Mouse (Mus musculus) kidney, embryonic 15.5 days (tissue): ENCODE measurements around the gene Ctf2. TPM values are rescaled to one million over a fixed set of nuclear protein-coding genes. Genes with fewer than 3 reads are reported as not detected.

Experiments
- ATAC-seq: fragments of 200-750 bp; cut with Nextera tagmentation; replicated peaks from 2 replicates; pipeline ENCODE4 v1.8.0; 2017; ENCODE audit warnings: moderate TSS enrichment; ENCODE audit not compliant: low FRiP score
- H3K27ac ChIP-seq: fragments of 300-500 bp; sonication (generic); 2 replicates; pipeline ENCODE4 v1.5.1; 2015; ENCODE audit warnings: mild to moderate bottlenecking, inconsistent platforms
- H3K27me3 ChIP-seq: fragments of 300-500 bp; sonication (generic); 2 replicates; pipeline ENCODE4 v1.6.1; 2015; ENCODE audit warnings: inconsistent platforms
- H3K36me3 ChIP-seq: fragments of 300-500 bp; sonication (generic); 2 replicates; pipeline ENCODE4 v1.6.1; 2015; ENCODE audit warnings: inconsistent platforms
- H3K4me1 ChIP-seq: fragments of 300-500 bp; sonication (generic); 2 replicates; pipeline ENCODE4 v1.6.1; 2015; ENCODE audit warnings: inconsistent platforms
- H3K4me2 ChIP-seq: fragments of 300-500 bp; sonication (generic); 2 replicates; pipeline ENCODE4 v1.6.1; 2015; ENCODE audit warnings: moderate library complexity, mild to moderate bottlenecking, inconsistent platforms
- H3K4me3 ChIP-seq: fragments of 300-500 bp; sonication (generic); replicated peaks from 2 replicates; pipeline ENCODE4 v1.5.1; 2015; ENCODE audit warnings: mild to moderate bottlenecking, inconsistent platforms
- H3K9ac ChIP-seq: fragments of 300-500 bp; sonication (generic); 2 replicates; pipeline ENCODE4 v1.6.1; 2015; ENCODE audit warnings: mild to moderate bottlenecking, inconsistent platforms
- H3K9me3 ChIP-seq: fragments of 300-500 bp; sonication (generic); replicated peaks from 2 replicates; pipeline ENCODE4 v1.6.1; 2016; ENCODE audit warnings: inconsistent platforms
- WGBS: fragments of 180-500 bp; shearing (Covaris S2); methylation state at CpG from one replicate; pipeline ENCODE4 v1.1.7; 2015; ENCODE audit warnings: mixed read lengths; 5-methylcytosine and 5-hydroxymethylcytosine counted together
- microRNA counts: library from miRNA; unstranded; fragments of <30 nt; microRNA quantifications from one replicate; lab custom pipeline; 2016
- microRNA-seq: library from miRNA; unstranded; fragments of <30 nt; microRNA quantifications from one replicate; pipeline ENCODE4, GENCODE M21; 2016
- polyA plus RNA-seq: library from polyadenylated mRNA; unstranded; fragments of >200 nt; fragmentation: Nextera tagmentation; extraction: Ambion mirVana; gene quantifications from 2 replicates; pipeline ENCODE4 v1.2.1, GENCODE M21; 2015

Ctf2 gene
- polyA plus RNA-seq, 1 experiment from 2014 or later, result 0.31 TPM

GRCm38 (mm10) chr7:127672776-127673175 lies 59.2 kb downstream of the Ctf2 start:
- Histone ChIP-seq H3K9me3 (no peaks in the 10 kb centered on the region), H3K27ac (no peak overlapping the region), H3K27me3 (no peaks in the 10 kb centered on the region), H3K4me2 (no peak overlapping the region), H3K4me3 (no peak overlapping the region), H3K36me3 (peaks cover 13% of the 10 kb centered on the region; the same call in 1 of the 2 replicates), H3K4me1 (no peaks in the 10 kb centered on the region), H3K9ac (no peak overlapping the region)
- 71% methylated on average over 4 of the region's 4 CpGs for WGBS
- no peak for ATAC-seq

GRCm38 (mm10) chr7:127671880-127672774 lies 59.8 kb downstream of the Ctf2 start:
- H3K4me2 ChIP-seq, result no peak overlapping the region
- H3K4me3 ChIP-seq, result no peak overlapping the region
- no peaks in the 10 kb centered on the region for H3K9me3 ChIP-seq
- 0 out of 2 replicates have a peak overlapping the region, but pooled peaks have one; percentile 6 for H3K27ac ChIP-seq
- H3K9ac ChIP-seq, result no peak overlapping the region
- H3K27me3 ChIP-seq, result no peaks in the 10 kb centered on the region
- no peaks in the 10 kb centered on the region for H3K4me1 ChIP-seq
- peaks cover 8% of the 10 kb centered on the region; the same call in 1 of the 2 replicates for H3K36me3 ChIP-seq
- 60% methylated on average over 11 of the region's 11 CpGs for WGBS
- no peak for ATAC-seq

MicroRNAs within 50 kb of the gene (microRNA counts, 519-probe panel; counts per million panel counts)
- microRNA mmu-miR-762 (lab: Ali Mortazavi, UCI), result 2,461 counts per million, percentile 41 among the panel's probes with 10 or more counts

Small RNA genes lying within 50 kb of the gene (microRNA-seq; reads per million reads assigned to microRNA genes)
- not detected for gene Mir762

Other genes starting within 250 kb of the Ctf2 start
- gene Srcap, start 220.2 kb downstream of the Ctf2 start, polyA plus RNA-seq, result 54.6 and 57.9 TPM in 2 replicates
- 18.7 and 19.4 TPM in 2 replicates for gene Gm42715, start 212.6 kb downstream of the Ctf2 start, polyA plus RNA-seq
- gene Tmem265, start 170.8 kb downstream of the Ctf2 start, polyA plus RNA-seq, result 8.7 and 10.4 TPM in 2 replicates
- 34.6 and 42.5 TPM in 2 replicates for gene Phkg2, start 158.8 kb downstream of the Ctf2 start, polyA plus RNA-seq
- gene Ccdc189, start 143.6 kb downstream of the Ctf2 start, polyA plus RNA-seq, result 14.1 and 16.4 TPM in 2 replicates
- gene Rnf40, start 143.4 kb downstream of the Ctf2 start, polyA plus RNA-seq, result 47.2 and 48.3 TPM in 2 replicates
- 17.2 and 18.9 TPM in 2 replicates for gene Zfp629, start 116.4 kb downstream of the Ctf2 start, polyA plus RNA-seq
- 64.2 and 66.8 TPM in 2 replicates for gene Bcl7c, start 23.2 kb downstream of the Ctf2 start, polyA plus RNA-seq
- 15.3 and 16.5 TPM in 2 replicates for gene Ctf1, start 19.4 kb downstream of the Ctf2 start, polyA plus RNA-seq
- 5.6 and 6.8 TPM in 2 replicates for gene Fbxl19, start 12.4 kb upstream of the Ctf2 start, polyA plus RNA-seq
- gene Orai3, start 37.6 kb upstream of the Ctf2 start, polyA plus RNA-seq, result 25.1 and 26.7 TPM in 2 replicates
- 23.2 and 25.9 TPM in 2 replicates for gene Setd1a, start 44.5 kb upstream of the Ctf2 start, polyA plus RNA-seq
- not detected in 2 replicates for gene Gm49388, start 53.4 kb upstream of the Ctf2 start, polyA plus RNA-seq
- gene Hsd3b7, start 68.4 kb upstream of the Ctf2 start, polyA plus RNA-seq, result 23.0 and 27.6 TPM in 2 replicates
- 46.4 and 53.2 TPM in 2 replicates for gene Stx4a, start 92.1 kb upstream of the Ctf2 start, polyA plus RNA-seq
- gene Stx1b, start 92.4 kb upstream of the Ctf2 start, polyA plus RNA-seq, result 3.8 and 5.2 TPM in 2 replicates
- gene Zfp646, start 144.1 kb upstream of the Ctf2 start, polyA plus RNA-seq, result 11.8 and 13.7 TPM in 2 replicates
- 22.7 TPM in 2 replicates for gene Zfp668, start 144.7 kb upstream of the Ctf2 start, polyA plus RNA-seq
- gene Prss53, start 158.8 kb upstream of the Ctf2 start, polyA plus RNA-seq, result 2.2 and 2.7 TPM in 2 replicates
- gene Gm21974, start 163.3 kb upstream of the Ctf2 start, polyA plus RNA-seq, result not detected in 2 replicates
- 152 and 162 TPM in 2 replicates for gene Vkorc1, start 163.5 kb upstream of the Ctf2 start, polyA plus RNA-seq
- gene Bckdk, start 171.9 kb upstream of the Ctf2 start, polyA plus RNA-seq, result 120 and 140 TPM in 2 replicates
- 41.8 and 43.5 TPM in 2 replicates for gene Kat8, start 180.3 kb upstream of the Ctf2 start, polyA plus RNA-seq
- gene Prss8, start 197.9 kb upstream of the Ctf2 start, polyA plus RNA-seq, result 56.9 and 59.5 TPM in 2 replicates
- gene Prss36, start 214.6 kb upstream of the Ctf2 start, polyA plus RNA-seq, result 11.5 and 12.4 TPM in 2 replicates
- 421 and 440 TPM in 2 replicates for gene Fus, start 235.3 kb upstream of the Ctf2 start, polyA plus RNA-seq